Mouse (Mus musculus): ENCODE data around the gene Rnasel. TPM values are rescaled to one million over a fixed set of nuclear protein-coding genes. Genes with fewer than 3 reads are reported as not detected.

Gene Rnasel
- polyA plus RNA-seq, 2 experiments: 15.6 to 17.8 TPM

GRCm38 (mm10) chr1:153734866-153735265 lies 14.4 kb upstream of the Rnasel start:
- WGBS (ENCODE audit: insufficient replicate concordance): 57% methylated on average over 4 of the region's 4 CpGs
- H3K4me2 ChIP-seq (ENCODE audit: low read depth): no peak overlapping the region

GRCm38 (mm10) chr1:153736096-153736495 lies 13.1 kb upstream of the Rnasel start:
- no peak for DNase-seq (ENCODE audit: low read depth in 3 of 3, low spot score in 3 of 3)
- WGBS (ENCODE audit: insufficient replicate concordance): 39% methylated on average over 6 of the region's 6 CpGs
- TF ChIP-seq CTCF (IDR thresholded peaks at IDR 0.05; ENCODE audit: low read depth) (no peak), EP300 (IDR thresholded peaks at IDR 0.05; ENCODE audit: low read depth) (no peak)
- H3K36me3 ChIP-seq (replicated peaks; ENCODE audit: control insufficient read depth, insufficient read depth, low read depth): no peaks in the 10 kb centered on the region
- no peak overlapping the region for H3K9ac ChIP-seq (replicated peaks)
- peaks cover 19% of the 10 kb centered on the region for H3K27me3 ChIP-seq (ENCODE audit: control insufficient read depth, insufficient read depth, low read length)
- no peaks in the 10 kb centered on the region; a peak in 1 of 4 replicates for H3K4me1 ChIP-seq (replicated peaks; ENCODE audit: control insufficient read depth in 2 of 2, insufficient read depth in 2 of 2, low read length in 1 of 2)
- H3K9me3 ChIP-seq (ENCODE audit: control insufficient read depth, low read length): no peaks in the 10 kb centered on the region
- no peak for ATAC-seq (ENCODE audit: insufficient read depth)
- H3K27ac ChIP-seq: no peak overlapping the region
- no peak overlapping the region for H3K4me2 ChIP-seq (ENCODE audit: low read depth)
- H3K4me3 ChIP-seq (ENCODE audit: insufficient read depth in 1 of 2, low read depth in 2 of 2, low read length in 2 of 2): no peak overlapping the region

More at GRCm38 (mm10) chr1:153734866-153735265, 14.4 kb upstream of the Rnasel start:
- Histone ChIP-seq H3K4me3 (ENCODE audit: insufficient read depth in 1 of 2, low read depth in 2 of 2, low read length in 2 of 2) (no peak overlapping the region), H3K27me3 (ENCODE audit: control insufficient read depth, insufficient read depth, low read length) (peaks cover 9% of the 10 kb centered on the region), H3K9me3 (ENCODE audit: control insufficient read depth, low read length) (no peaks in the 10 kb centered on the region), H3K4me1 (replicated peaks; ENCODE audit: control insufficient read depth in 2 of 2, insufficient read depth in 2 of 2, low read length in 1 of 2) (no peaks in the 10 kb centered on the region; a peak in 1 of 4 replicates), H3K9ac (replicated peaks) (no peak overlapping the region), H3K36me3 (replicated peaks; ENCODE audit: control insufficient read depth, insufficient read depth, low read depth) (no peaks in the 10 kb centered on the region), H3K27ac (no peak overlapping the region)
- ATAC-seq (ENCODE audit: insufficient read depth) (no peak), DNase-seq (ENCODE audit: low read depth in 3 of 3, low spot score in 3 of 3) (no peak)
- TF ChIP-seq CTCF (IDR thresholded peaks at IDR 0.05; ENCODE audit: low read depth): no peak
- TF ChIP-seq EP300 (IDR thresholded peaks at IDR 0.05; ENCODE audit: low read depth): no peak

- no peak for ATAC-seq (ENCODE audit: insufficient read depth)
- peaks cover 24% of the 10 kb centered on the region for H3K27me3 ChIP-seq (ENCODE audit: control insufficient read depth, insufficient read depth, low read length)
These were observed 11.8 kb upstream of the Rnasel start for GRCm38 (mm10) chr1:153737101-153738085.

GRCm38 (mm10) chr1:153739437-153740015 lies 9.7 kb upstream of the Rnasel start:
- TF ChIP-seq EP300 (IDR thresholded peaks at IDR 0.05; ENCODE audit: low read depth) (no peak), CTCF (IDR thresholded peaks at IDR 0.05; ENCODE audit: low read depth) (no peak)
- no peak for DNase-seq (ENCODE audit: low read depth in 3 of 3, low spot score in 3 of 3)
- Histone ChIP-seq H3K9me3 (ENCODE audit: control insufficient read depth, low read length) (no peaks in the 10 kb centered on the region), H3K4me1 (replicated peaks; ENCODE audit: control insufficient read depth in 2 of 2, insufficient read depth in 2 of 2, low read length in 1 of 2) (no peaks in the 10 kb centered on the region; a peak in 1 of 4 replicates), H3K36me3 (replicated peaks; ENCODE audit: control insufficient read depth, insufficient read depth, low read depth) (no peaks in the 10 kb centered on the region), H3K9ac (replicated peaks) (no peak overlapping the region), H3K4me2 (ENCODE audit: low read depth) (peak overlapping the region; percentile 49), H3K27me3 (ENCODE audit: control insufficient read depth, insufficient read depth, low read length) (peaks cover 24% of the 10 kb centered on the region), H3K27ac (no peak overlapping the region), H3K4me3 (ENCODE audit: insufficient read depth in 1 of 2, low read depth in 2 of 2, low read length in 2 of 2) (no peak overlapping the region)
- ATAC-seq (ENCODE audit: insufficient read depth): no peak
- 13% methylated on average over 13 of the region's 13 CpGs for WGBS (ENCODE audit: insufficient replicate concordance)

More at GRCm38 (mm10) chr1:153737101-153738085, 11.8 kb upstream of the Rnasel start:
- Histone ChIP-seq H3K4me3 (ENCODE audit: insufficient read depth in 1 of 2, low read depth in 2 of 2, low read length in 2 of 2) (no peak overlapping the region), H3K4me1 (replicated peaks; ENCODE audit: control insufficient read depth in 2 of 2, insufficient read depth in 2 of 2, low read length in 1 of 2) (no peaks in the 10 kb centered on the region; a peak in 1 of 4 replicates), H3K27ac (no peak overlapping the region), H3K36me3 (replicated peaks; ENCODE audit: control insufficient read depth, insufficient read depth, low read depth) (no peaks in the 10 kb centered on the region), H3K4me2 (ENCODE audit: low read depth) (no peak overlapping the region), H3K9ac (replicated peaks) (no peak overlapping the region), H3K9me3 (ENCODE audit: control insufficient read depth, low read length) (no peaks in the 10 kb centered on the region)
- TF ChIP-seq EP300 (IDR thresholded peaks at IDR 0.05; ENCODE audit: low read depth): no peak
- TF ChIP-seq CTCF (IDR thresholded peaks at IDR 0.05; ENCODE audit: low read depth): no peak
- WGBS (ENCODE audit: insufficient replicate concordance): 48% methylated on average over 9 of the region's 9 CpGs
- DNase-seq (ENCODE audit: low read depth in 3 of 3, low spot score in 3 of 3): no peak

GRCm38 (mm10) chr1:153740145-153740544 lies 9.1 kb upstream of the Rnasel start, which contains the start of gene Rgs16:
Gene Rgs16 (plus strand): TSS chr1:153740349.
- WGBS (ENCODE audit: insufficient replicate concordance): under 1% methylated on average over 28 of the region's 28 CpGs
- no peak within 1 kb of the TSS for H3K9ac ChIP-seq (replicated peaks)

More at GRCm38 (mm10) chr1:153740145-153740544, 9.1 kb upstream of the Rnasel start, which contains the start of gene Rgs16:
- TF ChIP-seq EP300 (IDR thresholded peaks at IDR 0.05; ENCODE audit: low read depth) (no peak), CTCF (IDR thresholded peaks at IDR 0.05; ENCODE audit: low read depth) (no peak)
- ATAC-seq (ENCODE audit: insufficient read depth) (peak; percentile 48; the same call in 1 of the 2 replicates), DNase-seq (ENCODE audit: low read depth in 3 of 3, low spot score in 3 of 3) (no peak)
- no peaks in the 10 kb centered on the region for H3K36me3 ChIP-seq (replicated peaks; ENCODE audit: control insufficient read depth, insufficient read depth, low read depth)
- peak within 1 kb of the TSS; percentile 49 for H3K4me2 ChIP-seq (ENCODE audit: low read depth)
- peak within 1 kb of the TSS; percentile 14 to 26; a peak in 2 of 4 replicates for H3K4me3 ChIP-seq (ENCODE audit: insufficient read depth in 1 of 2, low read depth in 2 of 2, low read length in 2 of 2)
- no peaks in the 10 kb centered on the region for H3K9me3 ChIP-seq (ENCODE audit: control insufficient read depth, low read length)
- peaks cover 24% of the 10 kb centered on the region for H3K27me3 ChIP-seq (ENCODE audit: control insufficient read depth, insufficient read depth, low read length)
- H3K4me1 ChIP-seq (replicated peaks; ENCODE audit: control insufficient read depth in 2 of 2, insufficient read depth in 2 of 2, low read length in 1 of 2): no peaks in the 10 kb centered on the region; a peak in 1 of 4 replicates
- H3K27ac ChIP-seq: no peak within 1 kb of the TSS
